Mouse (Mus musculus): ENCODE measurements around the gene Znrf2. TPM values are rescaled to one million over a fixed set of nuclear protein-coding genes. Genes with fewer than 3 reads are reported as not detected.

The Znrf2 gene
- total and polyA plus RNA-seq, 3 experiments = 16.1 to 21.3 TPM; not detected in 1

GRCm38 (mm10) chr6:54775739-54776138, 41.0 kb upstream of the Znrf2 start:
- H3K4me3 ChIP-seq (ENCODE audit: control insufficient read depth in 1 of 2, insufficient read depth in 1 of 2, low read depth in 2 of 2, low read length in 2 of 2) = no peak overlapping the region
- H3K27me3 ChIP-seq (ENCODE audit: control insufficient read depth in 1 of 2, insufficient read depth in 2 of 2, low read length in 2 of 2) = no peaks in the 10 kb centered on the region
- TF ChIP-seq MXI1 (IDR thresholded peaks at IDR 0.05; ENCODE audit: low read depth, low read length) = no peak
- no peak for TF ChIP-seq BHLHE40 (IDR thresholded peaks at IDR 0.05; ENCODE audit: borderline replicate concordance, low read depth, low read length)
- TF ChIP-seq ZMIZ1 (IDR thresholded peaks at IDR 0.05; ENCODE audit: low read depth, low read length) = no peak
- TF ChIP-seq HCFC1 (IDR thresholded peaks at IDR 0.05; ENCODE audit: low read depth, low read length) = no peak
- no peak for TF ChIP-seq EP300 (IDR thresholded peaks at IDR 0.05; ENCODE audit: low read depth in 1 of 2, low read length in 2 of 2)
- no peak for TF ChIP-seq KAT2A (conservative IDR thresholded peaks at IDR 0.05; ENCODE audit: low read depth, low read length)
- no peak for TF ChIP-seq RCOR1 (IDR thresholded peaks at IDR 0.05; ENCODE audit: low read depth, low read length)
- no peak for TF ChIP-seq SMC3 (IDR thresholded peaks at IDR 0.05; ENCODE audit: low read depth, low read length)
- TF ChIP-seq ELF1 (IDR thresholded peaks at IDR 0.05; ENCODE audit: low read depth, low read length) = no peak
- no peak for TF ChIP-seq POLR2A (IDR thresholded peaks at IDR 0.05; ENCODE audit: control insufficient read depth in 1 of 2, insufficient read depth in 1 of 2, low read depth in 1 of 2, low read length in 2 of 2, poor library complexity in 1 of 2)
- TF ChIP-seq RAD21 (IDR thresholded peaks at IDR 0.05; ENCODE audit: low read depth, low read length) = no peak
- TF ChIP-seq MYB (IDR thresholded peaks at IDR 0.05; ENCODE audit: low read depth, low read length) = no peak
- no peak for TF ChIP-seq JUND (IDR thresholded peaks at IDR 0.05; ENCODE audit: low read depth, low read length)
- TF ChIP-seq CTCF (IDR thresholded peaks at IDR 0.05 in 2 of 3, conservative IDR thresholded peaks at IDR 0.05 in 1 of 3; ENCODE audit: control insufficient read depth in 1 of 3, insufficient read depth in 1 of 3, low read depth in 2 of 3, low read length in 3 of 3, poor library complexity in 1 of 3, severe bottlenecking in 1 of 3) = no peak
- H3K36me3 ChIP-seq (ENCODE audit: control insufficient read depth in 1 of 2, insufficient read depth in 2 of 2, low read length in 2 of 2) = peaks cover 0 to 3% of the 10 kb centered on the region in 2 experiments; a peak in 2 of 4 replicates
- no peaks in the 10 kb centered on the region for H3K79me2 ChIP-seq (ENCODE audit: control insufficient read depth, insufficient read depth, low read length, poor library complexity)
- H3K27ac ChIP-seq (ENCODE audit: control insufficient read depth, low read depth, low read length) = no peak overlapping the region
- no peaks in the 10 kb centered on the region for H3K9me3 ChIP-seq (replicated peaks; ENCODE audit: insufficient read depth, low read length)
- DNase-seq (ENCODE audit: low read depth, low spot score) = peak; percentile 43
- H3K9ac ChIP-seq (ENCODE audit: control insufficient read depth, low read depth, low read length, poor library complexity, severe bottlenecking) = no peak overlapping the region
- peaks cover under 1 to 8% of the 10 kb centered on the region in 2 experiments; a peak in 3 of 4 replicates for H3K4me1 ChIP-seq (ENCODE audit: control insufficient read depth in 1 of 2, insufficient read depth in 2 of 2, low read length in 2 of 2)

DNA sequence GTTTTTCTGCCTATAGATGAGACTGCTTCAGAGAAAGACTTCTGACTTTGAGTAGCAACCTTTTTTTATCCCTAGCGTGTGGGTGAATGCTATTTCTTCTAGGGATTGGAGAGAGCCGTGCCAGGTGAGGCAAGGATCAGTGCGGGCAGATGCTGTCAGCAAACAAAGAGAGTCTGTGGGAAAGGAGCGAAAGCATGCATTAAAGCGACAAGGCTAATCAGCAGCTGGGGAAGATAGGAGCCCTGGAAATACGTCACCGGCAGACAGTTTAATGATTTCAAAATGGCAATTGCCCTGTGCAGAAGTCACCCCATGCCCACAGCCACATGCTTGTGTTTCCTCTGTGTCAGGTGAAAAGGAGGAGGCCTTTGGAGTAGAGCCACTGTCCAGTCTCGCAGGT, 39.1 kb upstream of the Znrf2 start:
- Histone ChIP-seq H3K79me2 (ENCODE audit: control insufficient read depth, insufficient read depth, low read length, poor library complexity) (no peaks in the 10 kb centered on the region), H3K36me3 (ENCODE audit: control insufficient read depth in 1 of 2, insufficient read depth in 2 of 2, low read length in 2 of 2) (peaks cover 0 to 5% of the 10 kb centered on the region in 2 experiments; a peak in 2 of 4 replicates), H3K9me3 (replicated peaks; ENCODE audit: insufficient read depth, low read length) (no peaks in the 10 kb centered on the region), H3K4me3 (ENCODE audit: control insufficient read depth in 1 of 2, insufficient read depth in 1 of 2, low read depth in 2 of 2, low read length in 2 of 2) (no peak overlapping the region), H3K9ac (ENCODE audit: control insufficient read depth, low read depth, low read length, poor library complexity, severe bottlenecking) (no peak overlapping the region), H3K27ac (ENCODE audit: control insufficient read depth, low read depth, low read length) (no peak overlapping the region), H3K4me1 (ENCODE audit: control insufficient read depth in 1 of 2, insufficient read depth in 2 of 2, low read length in 2 of 2) (peaks cover 2 to 13% of the 10 kb centered on the region in 2 experiments; a peak in 3 of 4 replicates), H3K27me3 (ENCODE audit: control insufficient read depth in 1 of 2, insufficient read depth in 2 of 2, low read length in 2 of 2) (no peaks in the 10 kb centered on the region)
- TF ChIP-seq EP300 (IDR thresholded peaks at IDR 0.05; ENCODE audit: low read depth in 1 of 2, low read length in 2 of 2) = no peak
- TF ChIP-seq TBP (IDR thresholded peaks at IDR 0.05; ENCODE audit: low read depth, low read length) = no peak
- TF ChIP-seq GABPA (IDR thresholded peaks at IDR 0.05; ENCODE audit: low read depth, low read length) = no peak
- TF ChIP-seq CTCF (IDR thresholded peaks at IDR 0.05 in 2 of 3, conservative IDR thresholded peaks at IDR 0.05 in 1 of 3; ENCODE audit: control insufficient read depth in 1 of 3, insufficient read depth in 1 of 3, low read depth in 2 of 3, low read length in 3 of 3, poor library complexity in 1 of 3, severe bottlenecking in 1 of 3) = no peak
- no peak for TF ChIP-seq MYC (IDR thresholded peaks at IDR 0.05; ENCODE audit: low read depth, low read length)
- TF ChIP-seq MAFK (IDR thresholded peaks at IDR 0.05; ENCODE audit: borderline replicate concordance, low read depth, low read length) = no peak
- DNase-seq (ENCODE audit: low read depth, low spot score) = no peak
